Mouse (Mus musculus) fat pad, adult 2 months (tissue): ENCODE measurements around the gene Iglon5.

ENCODE experiments used
- DNase-seq: peaks from one replicate; pipeline ENCODE4 v3.0.0-alpha.2; 2011; ENCODE audit warnings: low read depth, low spot score; ENCODE audit errors: extremely low read depth

Iglon5 gene

DNA sequence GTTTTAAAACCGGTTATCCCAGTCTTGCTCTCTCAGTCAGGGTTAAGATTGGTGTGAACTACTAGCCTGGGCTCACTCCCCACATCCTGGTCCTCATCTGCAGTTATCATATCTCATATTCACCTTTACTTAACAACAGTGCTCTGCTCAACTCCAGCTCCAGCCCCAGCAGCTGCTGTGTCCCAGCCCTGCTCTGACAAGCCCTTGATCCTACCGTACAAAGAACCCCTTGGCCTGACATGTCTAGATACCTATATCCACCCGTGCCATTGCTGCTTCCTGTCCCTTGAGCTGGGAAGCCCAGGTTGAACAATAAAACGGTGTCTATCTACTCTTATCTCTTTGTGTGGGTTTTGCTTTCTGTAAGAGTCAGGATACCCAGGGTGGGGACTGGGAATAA, 60.4 kb downstream of the Iglon5 start:
- no peak for DNase-seq

DNA sequence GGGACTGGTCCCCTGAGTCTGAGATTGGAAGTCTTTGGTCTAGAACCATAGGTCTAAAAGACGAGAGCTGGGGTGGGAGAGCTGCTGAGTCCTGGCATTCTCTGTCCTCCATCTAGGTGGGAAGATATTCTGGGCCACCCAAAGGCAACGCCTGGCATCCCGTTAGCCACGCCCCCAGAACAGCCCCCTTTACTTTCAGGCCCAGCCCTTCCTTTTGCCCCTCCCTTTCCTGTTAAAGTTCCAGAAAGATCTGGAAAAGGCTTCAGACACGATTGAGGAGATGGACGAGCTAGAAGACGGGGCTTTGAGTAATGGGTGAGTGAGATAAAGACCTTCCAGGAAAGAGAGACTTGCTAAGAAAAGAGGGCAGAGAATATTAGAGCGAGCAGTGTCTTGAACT, 62.5 kb downstream of the Iglon5 start, which contains the start of gene Lim2:
Gene Lim2, plus strand, starts transcription at position 265 of the 400 bp plus-strand sequence.
- DNase-seq: no peak

DNA sequence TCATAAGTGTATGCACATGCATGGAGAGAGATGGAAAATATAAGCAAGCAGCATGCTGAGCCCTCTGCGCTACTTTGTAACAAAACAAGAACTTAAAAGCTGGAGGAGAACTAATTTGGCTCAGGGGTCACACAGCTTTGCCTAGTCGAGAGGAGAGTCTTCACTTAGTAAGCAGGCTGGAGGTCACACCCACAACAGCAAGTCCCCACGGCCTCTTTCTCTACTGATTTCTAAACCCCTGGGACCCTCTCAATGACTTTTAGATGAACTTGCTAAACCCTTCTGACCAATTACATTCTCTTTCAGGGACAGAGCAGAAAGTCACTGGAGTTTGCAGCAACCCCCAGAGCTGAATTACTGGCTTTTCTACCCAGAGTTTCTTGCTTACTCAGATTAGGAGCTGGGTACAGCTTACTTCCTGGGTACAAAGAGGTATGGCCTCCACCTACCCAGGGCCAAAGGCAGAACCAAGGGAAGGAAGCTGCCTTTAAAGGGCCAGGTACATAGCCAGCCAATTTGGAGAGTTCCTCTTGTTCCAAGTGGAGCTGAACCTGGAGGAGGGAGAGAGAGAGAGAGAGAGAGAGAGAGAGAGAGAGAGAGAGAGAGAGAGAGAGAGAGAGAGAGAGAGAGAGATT, 65.8 kb downstream of the Iglon5 start:
- no peak for DNase-seq

DNA sequence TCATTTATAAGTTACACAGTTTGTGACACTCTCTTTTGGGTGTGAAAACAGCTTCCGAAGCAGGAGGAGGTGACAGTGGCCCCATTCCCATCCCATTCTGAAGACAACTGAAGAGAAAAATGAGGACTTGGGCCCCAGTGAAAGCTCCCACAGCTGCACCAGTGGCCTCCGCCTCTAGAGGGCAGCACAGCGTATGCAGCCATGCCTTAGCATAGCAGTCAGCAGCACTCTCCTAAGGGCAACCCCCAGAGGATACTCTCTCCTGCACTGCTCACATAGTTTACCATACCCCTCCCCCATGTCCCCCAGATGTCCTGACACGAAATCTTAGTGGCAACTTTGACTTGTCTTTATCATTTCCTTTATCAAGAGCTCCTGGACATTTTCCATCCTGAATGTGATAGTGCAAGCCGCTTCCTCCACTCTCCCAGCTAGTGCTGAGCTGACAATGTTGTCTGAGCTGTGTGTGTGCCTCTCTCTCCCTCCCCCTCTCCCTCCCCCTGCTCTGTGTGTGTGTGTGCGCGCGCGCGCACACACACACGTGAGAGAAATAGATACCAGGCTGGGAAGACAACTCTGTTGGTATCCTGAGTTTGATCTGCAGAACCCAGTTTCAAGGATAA, 66.8 kb downstream of the Iglon5 start:
- no peak for DNase-seq
